Mouse (Mus musculus): ENCODE results near the gene Lgals2. TPM values are rescaled to one million over a fixed set of nuclear protein-coding genes. Genes with fewer than 3 reads are reported as not detected.

Lgals2 gene
- polyA plus RNA-seq, 1 experiment from 2014 or later: 9.5 TPM

GRCm38 (mm10) chr15:78872021-78872608, 16.8 kb upstream of the Lgals2 start:
- H3K27ac ChIP-seq: no peak overlapping the region
- H3K4me2 ChIP-seq: no peak overlapping the region
- ATAC-seq: no peak
- no peak overlapping the region for H3K4me3 ChIP-seq
- H3K9ac ChIP-seq: no peak overlapping the region
- H3K9me3 ChIP-seq (replicated peaks): no peaks in the 10 kb centered on the region
- peaks cover 34% of the 10 kb centered on the region for H3K4me1 ChIP-seq
- no peaks in the 10 kb centered on the region for H3K27me3 ChIP-seq (replicated peaks)
- H3K36me3 ChIP-seq: no peaks in the 10 kb centered on the region
- 50% methylated on average over 5 of the region's 5 CpGs for WGBS (ENCODE audit: insufficient replicate concordance)

GRCm38 (mm10) chr15:78869775-78870174, 14.4 kb upstream of the Lgals2 start:
- WGBS (ENCODE audit: insufficient replicate concordance): 16% methylated on average over 6 of the region's 6 CpGs
- no peak for ATAC-seq
- H3K27ac ChIP-seq: no peak overlapping the region

GRCm38 (mm10) chr15:78868826-78869233, 13.5 kb upstream of the Lgals2 start:
- H3K9ac ChIP-seq: no peak overlapping the region
- no peaks in the 10 kb centered on the region for H3K36me3 ChIP-seq
- peak overlapping the region; percentile 33 for H3K27ac ChIP-seq
- no peak overlapping the region for H3K4me3 ChIP-seq
- WGBS (ENCODE audit: insufficient replicate concordance): 75% methylated on average over 7 of the region's 7 CpGs
- H3K4me1 ChIP-seq: peaks cover 17% of the 10 kb centered on the region
- H3K9me3 ChIP-seq (replicated peaks): no peaks in the 10 kb centered on the region
- no peak overlapping the region for H3K4me2 ChIP-seq
- ATAC-seq: no peak
- peaks cover 15% of the 10 kb centered on the region; the same call in 1 of the 2 replicates for H3K27me3 ChIP-seq (replicated peaks)

More at GRCm38 (mm10) chr15:78869775-78870174, 14.4 kb upstream of the Lgals2 start:
- H3K4me3 ChIP-seq: no peak overlapping the region
- H3K9ac ChIP-seq: no peak overlapping the region
- no peak overlapping the region for H3K4me2 ChIP-seq
- H3K9me3 ChIP-seq (replicated peaks): no peaks in the 10 kb centered on the region
- peaks cover 13% of the 10 kb centered on the region; the same call in 1 of the 2 replicates for H3K27me3 ChIP-seq (replicated peaks)
- no peaks in the 10 kb centered on the region for H3K36me3 ChIP-seq
- peaks cover 15% of the 10 kb centered on the region; the same call in 1 of the 2 replicates for H3K4me1 ChIP-seq

DNA sequence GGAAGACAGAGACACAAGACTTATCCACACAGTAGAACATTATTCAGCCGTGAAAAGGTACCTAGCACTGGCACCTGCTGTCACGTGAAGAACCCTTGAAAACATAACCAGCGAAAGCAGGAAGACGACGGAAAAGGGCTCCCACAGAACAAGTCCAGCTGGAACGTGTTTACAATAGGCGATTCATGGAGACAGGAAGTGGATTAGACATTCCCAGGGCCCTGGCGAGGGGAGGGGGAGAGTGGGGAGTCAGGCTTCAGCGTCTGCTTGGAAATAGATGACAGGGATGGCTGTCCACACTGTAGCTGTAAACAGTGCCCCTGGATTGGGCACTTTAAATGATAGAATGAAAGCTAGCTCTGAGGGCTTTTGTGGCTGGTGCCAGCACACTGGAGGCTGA, 13.1 kb upstream of the Lgals2 start:
- peaks cover 19% of the 10 kb centered on the region; the same call in 1 of the 2 replicates for H3K27me3 ChIP-seq (replicated peaks)
- ATAC-seq: no peak
- no peak overlapping the region for H3K4me2 ChIP-seq
- peaks cover 22% of the 10 kb centered on the region for H3K4me1 ChIP-seq
- no peak overlapping the region for H3K9ac ChIP-seq
- H3K9me3 ChIP-seq (replicated peaks): no peaks in the 10 kb centered on the region
- H3K36me3 ChIP-seq: no peaks in the 10 kb centered on the region
- WGBS (ENCODE audit: insufficient replicate concordance): 53% methylated on average over 9 of the region's 9 CpGs
- H3K4me3 ChIP-seq: no peak overlapping the region
- peak overlapping the region; percentile 33 for H3K27ac ChIP-seq

GRCm38 (mm10) chr15:78863852-78864253, 8.5 kb upstream of the Lgals2 start:
- Histone ChIP-seq H3K27ac (no peak overlapping the region; the same call in 1 of the 2 replicates), H3K4me2 (peak overlapping the region; percentile 6; the same call in 1 of the 2 replicates), H3K4me1 (peaks cover 30% of the 10 kb centered on the region), H3K9ac (no peak overlapping the region), H3K4me3 (no peak overlapping the region), H3K36me3 (no peaks in the 10 kb centered on the region), H3K27me3 (replicated peaks) (peaks cover 19% of the 10 kb centered on the region), H3K9me3 (replicated peaks) (no peaks in the 10 kb centered on the region)
- no peak for ATAC-seq
- 41% methylated on average over 13 of the region's 13 CpGs for WGBS (ENCODE audit: insufficient replicate concordance)

DNA sequence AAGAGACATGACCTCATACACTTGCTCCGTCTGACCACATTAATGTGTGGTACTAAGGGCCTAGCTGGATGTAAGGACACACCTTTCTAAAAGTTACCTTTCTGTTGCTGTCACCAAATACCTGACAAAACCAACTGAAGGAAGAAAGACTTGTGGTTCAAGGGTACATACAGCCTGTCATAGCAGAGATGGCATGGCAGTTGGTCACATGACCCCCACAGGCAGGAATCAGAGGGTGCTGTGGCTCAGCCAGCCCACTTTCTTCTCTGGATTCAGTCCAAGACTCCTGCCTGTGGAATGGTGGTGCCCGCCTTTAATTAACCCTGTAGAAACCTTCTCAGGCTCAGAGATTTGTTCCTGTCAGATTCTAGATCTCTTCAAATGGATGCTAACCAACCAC, 7.8 kb upstream of the Lgals2 start:
- ATAC-seq: no peak
- Histone ChIP-seq H3K27ac (no peak overlapping the region), H3K4me3 (no peak overlapping the region), H3K4me2 (no peak overlapping the region), H3K27me3 (replicated peaks) (peaks cover 19% of the 10 kb centered on the region), H3K9ac (no peak overlapping the region), H3K4me1 (peaks cover 26% of the 10 kb centered on the region), H3K9me3 (replicated peaks) (no peaks in the 10 kb centered on the region), H3K36me3 (no peaks in the 10 kb centered on the region)
- 56% methylated on average over 2 of the region's 2 CpGs for WGBS (ENCODE audit: insufficient replicate concordance)

DNA sequence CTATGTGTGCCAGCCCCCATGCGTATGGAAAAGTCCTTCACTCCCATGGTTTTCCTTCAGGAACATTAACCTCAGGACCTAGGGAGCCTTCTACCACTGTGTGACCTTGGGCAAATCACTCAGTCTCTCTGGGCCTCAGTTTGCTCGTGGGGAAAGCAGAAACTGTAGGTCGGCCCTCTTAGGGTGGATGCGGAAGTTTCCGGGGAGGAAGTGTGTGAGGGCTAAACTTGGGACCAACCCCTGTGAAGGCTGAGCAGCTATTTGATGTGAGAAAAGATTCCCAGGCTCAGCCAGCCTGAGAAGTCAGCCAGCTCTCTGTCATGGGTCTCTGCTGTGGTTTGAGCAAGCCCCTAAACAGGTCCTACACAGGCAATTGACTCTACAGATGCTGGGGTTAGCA, 7.0 kb upstream of the Lgals2 start:
- H3K36me3 ChIP-seq: no peaks in the 10 kb centered on the region
- no peak overlapping the region for H3K4me3 ChIP-seq
- peaks cover 19% of the 10 kb centered on the region for H3K27me3 ChIP-seq (replicated peaks)
- H3K9ac ChIP-seq: no peak overlapping the region
- 51% methylated on average over 5 of the region's 5 CpGs for WGBS (ENCODE audit: insufficient replicate concordance)
- H3K4me1 ChIP-seq: peaks cover 25% of the 10 kb centered on the region
- no peak for ATAC-seq
- no peak overlapping the region for H3K27ac ChIP-seq
- no peaks in the 10 kb centered on the region for H3K9me3 ChIP-seq (replicated peaks)
- H3K4me2 ChIP-seq: no peak overlapping the region

- Histone ChIP-seq H3K9me3 (replicated peaks) (no peaks in the 10 kb centered on the region), H3K4me3 (no peak overlapping the region), H3K27me3 (replicated peaks) (peaks cover 14% of the 10 kb centered on the region; the same call in 1 of the 2 replicates), H3K4me1 (peaks cover 30% of the 10 kb centered on the region), H3K27ac (peak overlapping the region; percentile 11; the same call in 1 of the 2 replicates), H3K36me3 (no peaks in the 10 kb centered on the region), H3K9ac (no peak overlapping the region), H3K4me2 (no peak overlapping the region)
- WGBS (ENCODE audit: insufficient replicate concordance): 20% methylated on average over 6 of the region's 6 CpGs
- ATAC-seq: no peak
These were observed 4.4 kb upstream of the Lgals2 start for GRCm38 (mm10) chr15:78859714-78860113.

GRCm38 (mm10) chr15:78859311-78859710, 4.0 kb upstream of the Lgals2 start:
- H3K4me1 ChIP-seq: peaks cover 30% of the 10 kb centered on the region
- H3K4me3 ChIP-seq: no peak overlapping the region
- H3K36me3 ChIP-seq: no peaks in the 10 kb centered on the region
- no peak overlapping the region for H3K9ac ChIP-seq
- no peak overlapping the region for H3K4me2 ChIP-seq
- peaks cover 14% of the 10 kb centered on the region; the same call in 1 of the 2 replicates for H3K27me3 ChIP-seq (replicated peaks)
- H3K9me3 ChIP-seq (replicated peaks): no peaks in the 10 kb centered on the region
- H3K27ac ChIP-seq: peak overlapping the region; percentile 11; the same call in 1 of the 2 replicates
- no peak for ATAC-seq
- 51% methylated on average over 4 of the region's 4 CpGs for WGBS (ENCODE audit: insufficient replicate concordance)

DNA sequence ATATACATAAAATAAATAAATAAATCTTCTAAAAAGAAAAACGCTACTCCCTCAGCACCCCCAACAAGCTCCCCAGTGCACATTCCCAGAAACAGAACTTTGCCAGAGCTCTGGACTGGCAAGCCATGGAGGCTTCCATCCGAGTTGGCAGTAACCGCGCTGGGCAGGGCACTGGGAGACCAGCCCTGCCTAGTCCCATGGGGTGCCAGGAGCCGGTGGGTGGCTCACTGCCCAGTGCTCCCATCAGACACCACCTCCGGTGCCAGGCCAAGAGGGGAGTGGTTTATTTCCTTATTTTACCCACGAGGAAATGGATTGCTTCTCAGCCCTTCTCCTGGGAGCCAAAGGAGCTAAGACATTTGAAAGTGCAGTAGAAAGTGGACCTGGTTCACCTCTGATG, 1.7 kb upstream of the Lgals2 start:
- Histone ChIP-seq H3K27me3 (replicated peaks) (peaks cover 14% of the 10 kb centered on the region; the same call in 1 of the 2 replicates), H3K4me1 (peaks cover 26% of the 10 kb centered on the region), H3K27ac (no peak overlapping the region), H3K4me3 (no peak overlapping the region), H3K9me3 (replicated peaks) (no peaks in the 10 kb centered on the region), H3K36me3 (no peaks in the 10 kb centered on the region), H3K9ac (no peak overlapping the region), H3K4me2 (no peak overlapping the region)
- 65% methylated on average over 7 of the region's 7 CpGs for WGBS (ENCODE audit: insufficient replicate concordance)
- ATAC-seq: no peak

- ATAC-seq: peak; percentile 88
- Histone ChIP-seq H3K4me3 (no peak overlapping the region), H3K4me1 (peaks cover 47% of the 10 kb centered on the region), H3K36me3 (peaks cover 17% of the 10 kb centered on the region), H3K9ac (no peak overlapping the region), H3K27ac (0 out of 2 replicates have a peak overlapping the region, but pooled peaks have one; percentile 21), H3K4me2 (peak overlapping the region; percentile 52), H3K27me3 (replicated peaks) (peaks cover 50% of the 10 kb centered on the region), H3K9me3 (replicated peaks) (no peaks in the 10 kb centered on the region)
- WGBS (ENCODE audit: insufficient replicate concordance): 4% methylated on average over 13 of the region's 13 CpGs
These were observed 3.7 kb downstream of the Lgals2 start for GRCm38 (mm10) chr15:78851505-78852153.

DNA sequence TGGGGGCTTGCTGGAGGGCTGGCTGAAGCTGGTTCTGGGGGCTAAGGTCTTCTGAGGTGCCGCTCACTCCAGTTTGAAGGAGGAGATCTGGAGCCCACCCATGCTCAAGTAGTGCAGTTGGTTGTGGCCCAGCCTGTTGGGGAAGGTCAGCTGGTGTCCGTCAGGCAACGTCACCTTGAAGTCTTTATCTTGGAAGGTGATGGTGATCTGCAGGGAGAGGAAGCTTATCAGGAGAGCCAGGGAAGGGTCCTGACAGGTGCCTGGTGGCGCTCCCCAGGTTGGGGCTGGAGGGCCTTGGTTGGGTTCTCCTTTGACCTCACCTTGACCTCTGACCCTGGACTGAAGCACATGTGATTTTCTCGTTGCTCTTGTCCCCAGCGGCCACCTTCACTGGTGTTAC, 4.4 kb downstream of the Lgals2 start:
- H3K27ac ChIP-seq: no peak overlapping the region
- ATAC-seq: no peak
- 43% methylated on average over 6 of the region's 6 CpGs for WGBS (ENCODE audit: insufficient replicate concordance)

More for the DNA sequence above, 4.4 kb downstream of the Lgals2 start:
- peaks cover 44% of the 10 kb centered on the region for H3K27me3 ChIP-seq (replicated peaks)
- H3K9ac ChIP-seq: no peak overlapping the region; the same call in 1 of the 2 replicates
- H3K9me3 ChIP-seq (replicated peaks): no peaks in the 10 kb centered on the region
- peaks cover 17% of the 10 kb centered on the region for H3K36me3 ChIP-seq
- H3K4me1 ChIP-seq: peaks cover 52% of the 10 kb centered on the region
- H3K4me2 ChIP-seq: no peak overlapping the region; the same call in 1 of the 2 replicates
- no peak overlapping the region for H3K4me3 ChIP-seq
